Mouse (Mus musculus) macrophage (primary cell): ENCODE measurements around the gene Cox14. TPM values are rescaled to one million over a fixed set of nuclear protein-coding genes. Genes with fewer than 3 reads are reported as not detected.
"Not testable (repeated sequence)": the region's sequence is repeated elsewhere in the genome, so short reads cannot be mapped to it uniquely, and the experiment has no call there.

Source experiments
- H3K27ac ChIP-seq: fragments of 350-480 bp; formaldehyde crosslinking; 2 replicates; pipeline ENCODE4 v1.9.0; 2021
- H3K36me3 ChIP-seq: fragments of 350-480 bp; formaldehyde crosslinking; 2 replicates; pipeline ENCODE4 v1.9.0; 2021; ENCODE audit errors: inconsistent target
- H3K4me3 ChIP-seq: fragments of 350-480 bp; formaldehyde crosslinking; 2 replicates; pipeline ENCODE4 v1.9.0; 2021; ENCODE audit errors: inconsistent target
- H3K79me2 ChIP-seq: fragments of 350-480 bp; formaldehyde crosslinking; 2 replicates; pipeline ENCODE4 v1.9.0; 2021; ENCODE audit errors: inconsistent target
- WGBS: methylation state at CpG from one replicate; pipeline ENCODE4 v1.1.7; 2026; ENCODE audit warnings: inconsistent platforms; ENCODE audit not compliant: missing documents; 5-methylcytosine and 5-hydroxymethylcytosine counted together
- polyA plus RNA-seq: library from polyadenylated mRNA; stranded (reverse); fragments of 250-400 nt; gene quantifications from 3 replicates; pipeline ENCODE4 v1.2.4, GENCODE M21; 2018; ENCODE audit warnings: inconsistent platforms
- total RNA-seq, 78 experiments: library from RNA; depleted of rRNA; stranded (reverse); fragments of 250-400 nt; gene quantifications; 1 replicate in 9 of 78; 2 replicates in 24 of 78; 3 replicates in 43 of 78; 4 replicates in 2 of 78; pipeline ENCODE4 v1.2.4; 2018; ENCODE audit warnings: inconsistent platforms in 56 of 78

Cox14 gene
- total RNA-seq (2018; cell fraction: chromatin; rRNA removed), result 10 to 100 TPM in 15 of 26 experiments, 1 to 10 TPM in 11; 2.7 to 27.5 (median 11.6) TPM
- 100 to 1,000 TPM in 1 of 26 experiments, 10 to 100 TPM in 25; 64.4 to 103 (median 83.6) TPM for total RNA-seq (2018; cell fraction: cytosol; rRNA removed)
- total RNA-seq (2018; cell fraction: nucleus; rRNA removed), result 10 to 100 TPM in 25 of 26 experiments, 1 to 10 TPM in 1; 6.7 to 53.7 (median 28.3) TPM
- 18.4 to 95.0 TPM (median 69.0 TPM) in 3 replicates for polyA plus RNA-seq

DNA sequence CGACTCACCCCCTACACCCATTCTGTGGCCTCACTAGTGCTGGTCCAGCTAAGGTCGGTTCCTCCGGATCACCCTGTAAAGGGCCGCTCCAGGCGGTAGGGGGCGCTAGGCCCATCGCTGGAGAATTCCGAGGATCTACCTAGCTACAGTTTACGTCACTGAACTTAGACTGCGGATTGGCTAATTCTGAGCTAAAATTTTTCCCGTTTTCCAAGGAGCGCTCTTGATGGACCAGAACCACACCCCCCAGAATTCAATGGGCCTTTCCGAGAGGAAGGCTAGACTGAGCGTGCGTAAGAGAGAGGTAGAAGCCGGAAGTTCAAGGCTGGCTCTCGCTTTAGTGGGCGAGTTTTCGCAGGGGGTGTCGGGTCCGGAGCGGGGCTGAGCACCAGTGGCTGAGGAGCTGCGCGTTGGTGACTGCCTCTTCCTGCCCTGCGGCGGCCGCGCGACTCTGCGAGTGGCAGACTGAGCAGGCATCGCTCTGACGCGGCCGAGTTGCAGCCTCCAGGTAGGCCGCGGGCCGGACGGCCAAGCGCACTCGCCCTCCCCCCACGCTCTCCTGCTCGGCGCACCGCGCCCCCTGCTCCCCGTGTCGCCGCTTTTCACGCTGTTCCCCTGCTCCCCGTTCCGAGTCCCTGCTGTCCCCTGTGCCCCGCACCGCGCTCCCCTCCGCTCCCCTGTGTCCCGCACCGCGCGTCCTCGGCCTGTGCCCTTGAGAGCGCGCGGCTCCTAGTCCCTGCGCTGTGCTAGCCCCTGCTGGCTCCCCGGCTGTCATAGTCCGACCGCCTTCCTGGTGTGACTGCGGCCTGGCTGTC, at the start of gene Cox14:
TSS of gene Cox14 (plus strand) at position 278 of the 815 bp plus-strand sequence.
- H3K4me3 ChIP-seq, result peak within 1 kb of the TSS; percentile 75
- peaks cover 20% of the 10 kb centered on the region for H3K36me3 ChIP-seq
- WGBS, result under 1% methylated on average over 67 of the region's 68 CpGs
- H3K79me2 ChIP-seq, result peaks cover 32% of the 10 kb centered on the region
- peak within 1 kb of the TSS; percentile 92 for H3K27ac ChIP-seq

DNA sequence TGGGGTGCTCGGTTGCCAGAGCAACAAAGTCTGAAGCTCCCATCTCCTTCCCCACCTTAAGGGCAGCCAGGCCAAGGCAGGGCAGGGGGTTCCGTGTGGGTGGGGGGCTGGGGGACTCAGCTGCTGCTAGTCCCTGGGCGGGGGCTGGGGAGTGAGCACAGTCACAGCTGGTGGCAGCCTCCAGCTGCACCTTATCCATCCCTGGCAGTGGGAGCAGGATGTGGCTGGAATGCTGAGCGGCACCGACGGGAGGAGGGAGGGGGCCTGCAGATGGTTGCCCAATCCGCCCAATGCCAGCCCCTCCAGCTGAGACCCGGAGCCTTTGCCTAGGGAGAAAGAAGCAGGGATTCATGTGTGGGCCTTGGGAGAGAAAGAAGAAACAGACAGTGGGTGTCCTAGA, 48.3 kb upstream of the Cox14 start:
- H3K79me2 ChIP-seq, result no peaks in the 10 kb centered on the region
- no peak overlapping the region for H3K27ac ChIP-seq
- H3K4me3 ChIP-seq, result no peak overlapping the region
- 91% methylated on average over 8 of the region's 8 CpGs for WGBS
- H3K36me3 ChIP-seq, result no peaks in the 10 kb centered on the region

DNA sequence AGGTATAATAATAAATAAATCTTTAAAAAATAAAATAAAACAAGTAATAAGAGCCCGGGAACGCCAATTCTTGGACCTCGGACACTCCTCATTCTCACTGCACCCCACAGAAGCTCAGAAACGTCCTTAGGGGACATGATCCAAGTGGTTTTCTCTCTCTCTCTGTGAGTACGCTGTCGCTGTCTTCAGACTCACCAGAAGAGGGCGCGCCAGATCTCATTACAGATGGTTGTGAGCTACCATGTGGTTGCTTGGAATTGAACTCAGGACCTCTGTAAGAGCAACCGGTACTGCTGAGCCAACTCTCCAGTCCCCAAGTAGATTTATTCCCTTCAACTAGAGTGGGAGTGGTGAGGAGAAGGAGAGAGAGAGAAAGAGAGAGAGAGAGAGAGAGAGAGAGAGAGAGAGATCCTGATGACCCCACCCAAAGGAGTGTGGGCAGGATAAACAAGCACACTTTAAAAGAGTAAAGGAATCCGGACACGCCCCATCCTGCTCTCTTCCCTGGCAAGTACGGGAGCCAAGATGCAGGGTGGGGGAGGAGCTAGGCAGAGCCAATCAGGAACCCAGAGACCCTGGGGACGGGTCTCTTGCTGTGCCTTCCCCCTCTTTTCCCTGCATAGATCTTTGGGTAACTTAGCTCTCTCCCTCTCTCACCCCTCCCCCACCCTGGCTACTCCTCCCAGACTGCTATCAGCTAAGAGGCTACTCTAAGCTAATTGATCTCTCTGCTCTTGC, 47.2 kb upstream of the Cox14 start:
- no peak overlapping the region for H3K27ac ChIP-seq
- no peaks in the 10 kb centered on the region for H3K36me3 ChIP-seq
- H3K79me2 ChIP-seq, result no peaks in the 10 kb centered on the region
- H3K4me3 ChIP-seq, result no peak overlapping the region
- WGBS, result 25% methylated on average over 13 of the region's 13 CpGs

DNA sequence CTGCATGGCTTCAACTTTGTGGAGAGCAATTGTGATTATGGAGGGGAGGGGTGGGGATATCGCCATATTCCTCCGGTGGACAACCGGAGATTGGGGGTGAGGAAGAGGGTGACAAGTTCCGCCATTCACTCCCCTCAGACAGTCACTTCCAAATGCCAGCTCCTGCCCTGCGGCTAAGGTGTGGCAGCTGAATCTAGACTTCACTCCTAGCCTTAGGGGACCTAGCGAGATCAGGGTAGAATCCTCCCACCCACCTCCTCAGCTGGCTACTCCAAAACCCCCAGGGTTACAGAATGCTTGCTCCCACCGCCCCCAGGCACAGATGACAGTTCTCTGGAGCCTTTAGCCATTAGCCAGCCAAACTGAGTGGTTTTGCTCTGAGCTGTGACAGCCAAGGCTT, 46.4 kb upstream of the Cox14 start:
- 82% methylated on average over 7 of the region's 7 CpGs for WGBS
- no peak overlapping the region for H3K4me3 ChIP-seq
- no peak overlapping the region for H3K27ac ChIP-seq
- H3K36me3 ChIP-seq, result no peaks in the 10 kb centered on the region
- no peaks in the 10 kb centered on the region for H3K79me2 ChIP-seq

DNA sequence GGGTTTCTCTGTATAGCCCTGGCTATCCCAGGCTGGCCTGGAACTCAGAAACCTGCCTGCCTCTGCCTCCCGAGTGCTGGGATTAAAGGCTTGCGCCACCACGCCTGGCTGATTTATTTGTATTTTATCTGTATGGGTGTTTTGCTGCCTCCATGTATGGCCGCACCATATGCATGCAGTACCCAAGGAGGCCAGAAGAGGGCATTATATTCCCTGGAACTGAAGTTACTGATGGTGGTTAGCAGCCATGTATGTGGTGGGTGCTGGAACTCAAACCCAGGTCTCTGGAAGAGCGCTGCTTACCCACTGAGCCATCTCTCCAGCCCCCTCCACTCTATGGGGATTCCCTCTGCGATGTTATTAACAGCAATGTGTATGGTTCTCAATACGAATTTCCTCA, 42.5 kb upstream of the Cox14 start:
- Histone ChIP-seq H3K4me3 (no peak overlapping the region), H3K27ac (no peak overlapping the region), H3K36me3 (no peaks in the 10 kb centered on the region), H3K79me2 (no peaks in the 10 kb centered on the region)
- WGBS, result 90% methylated on average over 7 of the region's 7 CpGs

DNA sequence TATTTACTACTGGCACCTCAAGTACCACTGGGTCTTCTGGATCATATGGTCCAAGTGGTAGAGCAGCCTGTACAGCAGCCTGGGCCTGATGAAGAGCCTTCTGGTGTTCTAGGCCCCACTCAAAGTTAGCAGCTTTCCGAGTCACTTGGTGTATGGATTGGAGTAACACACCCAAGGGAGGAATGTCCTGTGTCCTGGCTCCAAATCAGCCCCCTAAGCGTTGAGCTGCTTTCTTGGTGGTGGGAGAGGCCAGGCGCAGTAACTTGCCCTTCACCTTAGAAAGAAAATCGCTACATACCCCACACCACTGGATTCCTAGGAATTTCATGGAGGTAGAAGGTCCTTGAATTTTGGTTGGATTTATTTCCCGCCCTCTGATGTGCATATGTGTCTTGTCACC, 41.3 kb upstream of the Cox14 start:
- H3K27ac ChIP-seq, result no peak overlapping the region

DNA sequence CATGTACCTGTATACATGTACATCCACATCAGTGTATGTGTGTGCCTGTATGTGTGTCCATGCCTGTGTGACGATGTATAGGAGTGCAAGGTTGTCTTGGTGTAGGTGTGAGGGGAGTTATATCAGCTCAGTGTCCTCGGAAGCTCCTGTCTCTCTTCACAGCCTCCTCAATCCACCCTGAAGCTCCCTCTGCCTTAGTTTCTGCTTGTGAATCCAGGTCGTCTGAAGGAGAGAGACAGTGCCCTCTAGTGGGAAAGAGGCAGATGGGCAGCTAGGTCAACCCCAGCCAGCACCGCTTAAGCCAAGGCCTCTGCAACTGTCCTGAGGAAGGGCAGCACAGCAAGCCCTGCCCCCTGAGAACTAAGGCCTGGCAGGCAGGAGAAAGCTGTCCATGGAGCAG, 36.7 kb upstream of the Cox14 start:
- Histone ChIP-seq H3K4me3 (no peak overlapping the region), H3K36me3 (no peaks in the 10 kb centered on the region), H3K79me2 (no peaks in the 10 kb centered on the region), H3K27ac (no peak overlapping the region)
- WGBS, result 9% methylated on average over 4 of the region's 4 CpGs

More for the DNA sequence above, 41.3 kb upstream of the Cox14 start:
- Histone ChIP-seq H3K4me3 (no peak overlapping the region), H3K36me3 (no peaks in the 10 kb centered on the region), H3K79me2 (no peaks in the 10 kb centered on the region)
- WGBS, result 95% methylated on average over 5 of the region's 5 CpGs

DNA sequence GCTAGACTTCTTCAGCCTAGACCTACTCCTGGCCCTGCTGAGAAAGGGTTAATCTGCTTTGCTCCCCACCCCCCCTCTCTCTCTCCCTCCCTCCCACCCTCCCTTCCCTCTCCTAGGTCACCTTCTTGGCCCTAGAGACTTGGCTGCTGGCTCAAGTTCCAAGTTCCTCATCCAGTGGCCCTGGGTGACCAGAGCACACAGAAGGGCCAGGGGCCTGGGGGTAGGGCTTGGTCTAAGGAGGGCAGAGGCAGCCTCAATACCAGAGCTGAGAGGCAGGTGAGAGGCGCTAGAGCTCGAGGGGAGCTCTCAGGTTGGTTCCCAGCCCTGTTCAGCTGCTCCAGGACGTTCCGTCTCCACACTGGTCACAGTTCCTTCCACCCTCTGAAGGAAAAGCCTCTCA, 34.5 kb upstream of the Cox14 start:
- 22% methylated on average over 4 of the region's 4 CpGs for WGBS
- Histone ChIP-seq H3K79me2 (no peaks in the 10 kb centered on the region), H3K4me3 (no peak overlapping the region), H3K27ac (no peak overlapping the region), H3K36me3 (no peaks in the 10 kb centered on the region)

DNA sequence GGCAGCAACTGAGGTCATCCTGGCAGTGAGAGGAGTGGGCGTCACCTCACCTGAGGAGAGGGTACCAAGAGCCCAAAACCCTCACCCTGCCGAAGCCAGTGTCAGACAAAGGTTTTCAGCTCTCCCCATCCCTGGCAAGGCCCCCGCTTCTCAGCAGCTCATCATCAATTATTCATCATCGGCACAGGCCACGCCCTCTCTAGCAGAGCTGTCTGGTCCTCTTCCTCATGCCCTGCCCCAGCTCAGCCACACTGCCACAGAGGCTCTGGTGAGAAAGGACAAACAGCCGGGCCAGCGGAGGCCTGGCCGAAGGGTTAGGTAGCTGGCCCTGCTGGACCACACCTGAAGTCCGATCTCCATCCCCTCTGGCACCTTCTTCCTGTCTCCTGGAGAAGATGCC, 33.4 kb upstream of the Cox14 start:
- no peaks in the 10 kb centered on the region for H3K36me3 ChIP-seq
- H3K27ac ChIP-seq, result no peak overlapping the region
- H3K4me3 ChIP-seq, result no peak overlapping the region
- 61% methylated on average over 9 of the region's 9 CpGs for WGBS
- no peaks in the 10 kb centered on the region for H3K79me2 ChIP-seq

DNA sequence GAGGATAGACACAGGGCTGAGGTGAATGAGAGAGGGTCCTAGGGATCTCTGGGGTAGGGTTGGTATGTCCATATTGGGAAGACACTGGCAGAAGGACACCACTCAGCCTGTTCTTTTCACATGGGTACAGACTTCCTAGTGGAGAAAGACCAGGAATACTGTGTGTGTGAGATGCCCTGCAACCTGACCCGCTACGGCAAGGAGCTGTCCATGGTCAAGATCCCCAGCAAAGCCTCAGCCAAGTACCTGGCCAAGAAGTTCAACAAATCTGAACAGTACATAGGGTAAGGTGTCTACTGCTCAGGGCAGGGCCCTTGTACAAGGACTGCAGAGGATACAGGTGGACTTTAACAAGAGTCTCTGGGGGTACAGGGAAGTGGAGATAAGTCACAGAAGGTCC, 28.1 kb upstream of the Cox14 start:
- Histone ChIP-seq H3K4me3 (no peak overlapping the region), H3K79me2 (no peaks in the 10 kb centered on the region), H3K27ac (no peak overlapping the region), H3K36me3 (no peaks in the 10 kb centered on the region)
- WGBS, result 49% methylated on average over 2 of the region's 2 CpGs

DNA sequence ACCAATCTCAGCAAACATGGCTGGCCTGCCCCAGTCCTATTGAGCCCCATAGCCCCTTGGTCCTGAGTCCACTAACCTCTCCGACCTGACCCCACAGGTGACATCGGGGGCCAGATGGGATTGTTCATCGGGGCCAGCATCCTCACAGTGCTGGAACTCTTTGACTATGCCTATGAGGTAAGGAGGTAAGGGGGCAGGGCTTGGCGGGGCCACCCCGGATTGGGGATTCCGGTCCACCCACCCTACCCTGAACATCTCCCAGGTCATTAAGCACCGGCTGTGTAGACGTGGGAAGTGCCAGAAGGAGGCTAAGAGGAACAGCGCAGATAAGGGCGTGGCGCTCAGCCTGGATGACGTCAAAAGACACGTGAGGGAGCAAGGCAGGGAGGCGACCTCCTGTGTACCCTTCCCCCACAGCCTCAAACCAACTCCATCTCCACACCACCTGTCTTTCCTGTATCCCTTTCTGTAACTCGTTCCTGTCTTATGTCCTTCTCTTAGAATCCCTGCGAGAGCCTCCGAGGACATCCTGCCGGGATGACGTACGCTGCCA, 26.8 kb upstream of the Cox14 start:
- 44% methylated on average over 18 of the region's 20 CpGs for WGBS
- H3K27ac ChIP-seq, result no peak overlapping the region
- no peaks in the 10 kb centered on the region for H3K36me3 ChIP-seq
- no peaks in the 10 kb centered on the region; the same call in 1 of the 2 replicates for H3K79me2 ChIP-seq
- H3K4me3 ChIP-seq, result no peak overlapping the region

DNA sequence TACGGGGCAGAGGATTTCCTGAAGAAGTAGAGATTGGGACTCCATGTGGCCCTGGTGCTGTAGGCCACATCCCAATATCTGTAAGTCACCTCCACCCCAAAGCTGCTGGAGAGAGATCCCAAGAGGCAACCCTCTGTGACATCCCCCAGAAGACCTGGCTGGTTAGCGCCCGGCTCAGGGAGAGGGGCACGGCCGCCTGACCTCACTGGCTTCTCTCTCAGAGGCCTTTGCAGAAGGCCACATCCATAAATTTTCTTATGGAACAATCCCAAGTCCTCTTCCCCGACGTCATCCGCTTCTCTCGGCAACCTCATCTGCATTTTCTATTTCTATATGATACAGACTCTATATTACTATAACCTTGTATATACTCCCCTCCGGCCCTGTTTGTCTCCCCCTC, 25.7 kb upstream of the Cox14 start:
- 95% methylated on average over 10 of the region's 10 CpGs for WGBS
- H3K79me2 ChIP-seq, result no peaks in the 10 kb centered on the region; the same call in 1 of the 2 replicates
- H3K27ac ChIP-seq, result no peak overlapping the region
- peaks cover 5% of the 10 kb centered on the region; the same call in 1 of the 2 replicates for H3K36me3 ChIP-seq
- H3K4me3 ChIP-seq, result no peak overlapping the region

DNA sequence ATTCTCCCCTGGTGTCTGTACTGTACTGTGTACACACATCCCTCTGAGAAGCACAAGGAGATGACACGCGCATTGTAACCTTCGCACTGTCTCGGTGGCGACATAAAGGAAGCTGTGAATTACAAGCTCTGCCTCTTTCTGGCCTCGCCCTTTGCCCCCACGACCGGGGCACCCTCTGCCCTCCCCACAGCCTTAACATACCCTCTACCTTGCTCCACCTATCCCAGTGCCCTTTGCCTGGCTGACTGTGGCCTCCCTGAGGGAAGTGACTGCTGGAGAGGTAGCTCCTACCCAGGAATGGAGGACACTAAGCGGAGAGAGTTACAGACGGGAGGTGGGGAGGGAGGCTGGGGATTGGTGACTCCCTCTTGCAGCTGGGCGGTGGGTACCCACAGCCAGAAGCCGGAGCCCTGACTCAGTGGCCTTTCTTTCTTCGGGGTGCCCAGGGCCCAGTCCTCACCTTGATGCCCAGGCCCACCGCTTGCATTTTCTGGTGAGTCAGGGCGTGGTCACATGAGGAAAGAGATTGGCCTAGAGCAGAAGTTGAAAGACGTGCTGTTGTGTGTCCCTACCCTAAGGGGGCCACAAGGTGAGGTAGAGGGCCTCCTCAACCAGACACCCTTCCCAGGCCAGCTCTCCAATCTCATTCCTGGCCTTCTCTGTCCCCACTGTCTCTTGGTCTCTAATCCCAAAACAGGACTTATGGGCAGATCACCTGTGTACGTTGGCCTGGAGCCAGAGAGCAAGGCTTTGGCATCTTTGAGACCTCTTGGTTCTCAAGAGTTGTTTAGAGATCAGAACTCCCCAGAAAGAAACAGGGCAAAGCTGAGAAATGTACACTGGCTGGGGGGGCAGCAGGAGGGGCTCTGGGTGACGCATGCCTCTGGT, 25.0 kb upstream of the Cox14 start:
- no peak overlapping the region for H3K27ac ChIP-seq
- no peak overlapping the region for H3K4me3 ChIP-seq
- H3K79me2 ChIP-seq, result no peaks in the 10 kb centered on the region; the same call in 1 of the 2 replicates
- peaks cover 7% of the 10 kb centered on the region; the same call in 1 of the 2 replicates for H3K36me3 ChIP-seq
- 91% methylated on average over 18 of the region's 18 CpGs for WGBS

DNA sequence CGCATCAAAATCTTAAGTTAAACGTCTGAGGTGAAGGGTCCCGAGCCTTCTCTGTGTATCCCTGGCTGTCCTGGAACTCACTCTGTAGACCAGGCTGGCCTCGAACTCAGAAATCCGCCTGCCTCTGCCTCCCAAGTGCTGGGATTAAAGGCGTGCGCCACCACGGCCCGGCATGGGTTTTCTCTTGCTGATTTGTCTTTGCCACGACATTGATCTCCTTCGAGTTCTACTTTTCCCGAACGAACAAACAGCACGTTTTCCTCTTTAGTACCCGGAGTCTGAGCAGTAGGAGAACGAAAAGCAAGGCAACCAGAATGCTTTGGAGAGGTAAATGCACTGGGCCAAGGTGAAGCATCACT, 23.8 kb upstream of the Cox14 start:
- not testable (repeated sequence) for H3K79me2 ChIP-seq, H3K36me3 ChIP-seq, H3K27ac ChIP-seq
- peak overlapping the region; percentile 28 for H3K4me3 ChIP-seq
- WGBS, result 32% methylated on average over 14 of the region's 16 CpGs
